Mouse (Mus musculus): Measurements from ENCODE around the gene Rnf130. TPM values are rescaled to one million over a fixed set of nuclear protein-coding genes. Genes with fewer than 3 reads are reported as not detected.
"Not testable (repeated sequence)": the region's sequence is repeated elsewhere in the genome, so short reads cannot be mapped to it uniquely, and the experiment has no call there.

Rnf130 gene
- polyA plus RNA-seq, 1 experiment from 2014 or later = 65.0 TPM

- Histone ChIP-seq H3K27me3 (replicated peaks; ENCODE audit: control insufficient read depth, insufficient read depth, low read length) (no peaks in the 10 kb centered on the region), H3K9me3 (ENCODE audit: control insufficient read depth, low read length) (no peaks in the 10 kb centered on the region), H3K36me3 (ENCODE audit: control insufficient read depth, insufficient read depth) (peaks cover 34% of the 10 kb centered on the region), H3K4me3 (replicated peaks; ENCODE audit: low read length) (no peak overlapping the region), H3K4me1 (replicated peaks; ENCODE audit: control insufficient read depth, insufficient read depth, low read length) (0 out of 2 replicates have a peak, but pooled peaks cover 2% of the 10 kb centered on the region), H3K4me2 (ENCODE audit: low read length) (no peak overlapping the region), H3K9ac (replicated peaks; ENCODE audit: low read depth, low read length) (no peak overlapping the region), H3K27ac (ENCODE audit: low read length) (no peak overlapping the region)
- 84% methylated on average over 1 of the region's 1 CpGs for WGBS
- no peak for ATAC-seq
Measured at GRCm38 (mm10) chr11:50089840-50090239, 64.7 kb downstream of the Rnf130 start.

GRCm38 (mm10) chr11:50090982-50091675, 66.0 kb downstream of the Rnf130 start:
- H3K9ac ChIP-seq (replicated peaks; ENCODE audit: low read depth, low read length) = no peak overlapping the region
- no peak overlapping the region for H3K4me2 ChIP-seq (ENCODE audit: low read length)
- H3K36me3 ChIP-seq (ENCODE audit: control insufficient read depth, insufficient read depth) = peaks cover 37% of the 10 kb centered on the region
- ATAC-seq = no peak
- H3K27me3 ChIP-seq (replicated peaks; ENCODE audit: control insufficient read depth, insufficient read depth, low read length) = no peaks in the 10 kb centered on the region
- H3K9me3 ChIP-seq (ENCODE audit: control insufficient read depth, low read length) = no peaks in the 10 kb centered on the region
- WGBS = 55% methylated on average over 5 of the region's 5 CpGs
- no peak overlapping the region for H3K27ac ChIP-seq (ENCODE audit: low read length)
- no peak overlapping the region for H3K4me3 ChIP-seq (replicated peaks; ENCODE audit: low read length)
- H3K4me1 ChIP-seq (replicated peaks; ENCODE audit: control insufficient read depth, insufficient read depth, low read length) = no peaks in the 10 kb centered on the region

- H3K9ac ChIP-seq (replicated peaks; ENCODE audit: low read depth, low read length) = no peak overlapping the region
- no peaks in the 10 kb centered on the region for H3K4me1 ChIP-seq (replicated peaks; ENCODE audit: control insufficient read depth, insufficient read depth, low read length)
- ATAC-seq = no peak
- H3K27ac ChIP-seq (ENCODE audit: low read length) = no peak overlapping the region
- peaks cover 37% of the 10 kb centered on the region for H3K36me3 ChIP-seq (ENCODE audit: control insufficient read depth, insufficient read depth)
- no peak overlapping the region for H3K4me3 ChIP-seq (replicated peaks; ENCODE audit: low read length)
- no peaks in the 10 kb centered on the region for H3K9me3 ChIP-seq (ENCODE audit: control insufficient read depth, low read length)
- H3K27me3 ChIP-seq (replicated peaks; ENCODE audit: control insufficient read depth, insufficient read depth, low read length) = no peaks in the 10 kb centered on the region
- H3K4me2 ChIP-seq (ENCODE audit: low read length) = no peak overlapping the region
Measured at GRCm38 (mm10) chr11:50091681-50092080, 66.5 kb downstream of the Rnf130 start.

- no peak overlapping the region for H3K4me3 ChIP-seq (replicated peaks; ENCODE audit: low read length)
- ATAC-seq = no peak
- no peak overlapping the region for H3K4me2 ChIP-seq (ENCODE audit: low read length)
- WGBS = 93% methylated on average over 9 of the region's 9 CpGs
- H3K27ac ChIP-seq (ENCODE audit: low read length) = no peak overlapping the region
- no peaks in the 10 kb centered on the region for H3K9me3 ChIP-seq (ENCODE audit: control insufficient read depth, low read length)
- H3K36me3 ChIP-seq (ENCODE audit: control insufficient read depth, insufficient read depth) = peaks cover 22% of the 10 kb centered on the region
- no peaks in the 10 kb centered on the region for H3K27me3 ChIP-seq (replicated peaks; ENCODE audit: control insufficient read depth, insufficient read depth, low read length)
- H3K4me1 ChIP-seq (replicated peaks; ENCODE audit: control insufficient read depth, insufficient read depth, low read length) = peaks cover 13% of the 10 kb centered on the region
- H3K9ac ChIP-seq (replicated peaks; ENCODE audit: low read depth, low read length) = no peak overlapping the region
Measured at GRCm38 (mm10) chr11:50095661-50096060, 70.5 kb downstream of the Rnf130 start.

DNA sequence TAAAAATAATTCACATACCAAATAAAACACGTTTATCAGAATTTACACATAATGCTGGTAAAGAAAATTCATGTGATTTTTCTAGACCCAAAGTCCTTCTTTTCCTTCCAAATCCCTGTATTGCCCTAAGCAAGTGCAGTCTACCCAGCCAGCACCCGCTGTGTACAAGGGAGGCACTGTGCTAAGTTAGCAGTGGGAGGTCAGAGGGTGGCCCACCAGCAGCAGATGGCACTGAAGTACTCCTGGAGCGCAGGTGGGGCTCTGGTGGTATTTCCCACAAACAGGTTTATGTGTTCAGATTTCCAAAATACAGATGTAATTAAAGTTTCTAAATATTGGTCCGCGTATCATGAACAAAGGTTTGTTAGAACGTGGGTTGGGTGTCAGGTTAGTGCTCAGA, 71.9 kb downstream of the Rnf130 start:
- H3K9ac ChIP-seq (replicated peaks; ENCODE audit: low read depth, low read length) = no peak overlapping the region
- H3K27ac ChIP-seq (ENCODE audit: low read length) = no peak overlapping the region
- no peak overlapping the region for H3K4me2 ChIP-seq (ENCODE audit: low read length)
- WGBS = 95% methylated on average over 6 of the region's 6 CpGs
- H3K27me3 ChIP-seq (replicated peaks; ENCODE audit: control insufficient read depth, insufficient read depth, low read length) = no peaks in the 10 kb centered on the region
- no peaks in the 10 kb centered on the region for H3K9me3 ChIP-seq (ENCODE audit: control insufficient read depth, low read length)
- ATAC-seq = no peak
- no peak overlapping the region for H3K4me3 ChIP-seq (replicated peaks; ENCODE audit: low read length)
- peaks cover 21% of the 10 kb centered on the region for H3K36me3 ChIP-seq (ENCODE audit: control insufficient read depth, insufficient read depth)
- peaks cover 13% of the 10 kb centered on the region for H3K4me1 ChIP-seq (replicated peaks; ENCODE audit: control insufficient read depth, insufficient read depth, low read length)

DNA sequence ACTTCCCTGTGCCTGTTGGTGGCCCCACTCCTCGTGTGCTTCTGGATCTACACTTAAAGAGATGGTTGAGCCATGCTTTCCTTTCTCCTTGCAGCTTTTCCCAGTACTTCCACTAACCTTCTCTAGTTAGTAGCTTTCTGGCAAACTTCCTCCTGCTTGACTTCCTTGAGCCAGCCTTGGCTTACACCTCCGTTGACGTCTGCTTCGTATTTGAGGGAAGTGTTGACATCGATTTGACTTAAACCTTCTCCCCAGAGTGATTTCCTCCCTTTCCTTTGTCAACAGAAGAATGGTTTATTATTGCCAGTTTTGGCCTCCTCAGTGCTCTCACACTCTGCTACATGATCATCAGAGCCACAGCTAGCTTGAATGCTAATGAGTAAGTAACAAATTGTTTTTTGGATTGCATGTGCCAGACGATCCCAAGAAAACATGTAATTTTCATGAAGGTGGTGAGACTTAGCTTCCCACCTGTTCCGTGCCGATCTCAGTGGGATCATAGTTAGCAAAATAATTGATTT, 73.9 kb downstream of the Rnf130 start:
- Histone ChIP-seq H3K27ac (ENCODE audit: low read length) (peak overlapping the region; percentile 24; the same call in 1 of the 2 replicates), H3K9me3 (ENCODE audit: control insufficient read depth, low read length) (no peaks in the 10 kb centered on the region), H3K4me1 (replicated peaks; ENCODE audit: control insufficient read depth, insufficient read depth, low read length) (peaks cover 13% of the 10 kb centered on the region), H3K4me3 (replicated peaks; ENCODE audit: low read length) (no peak overlapping the region), H3K36me3 (ENCODE audit: control insufficient read depth, insufficient read depth) (peaks cover 12% of the 10 kb centered on the region), H3K4me2 (ENCODE audit: low read length) (no peak overlapping the region), H3K27me3 (replicated peaks; ENCODE audit: control insufficient read depth, insufficient read depth, low read length) (no peaks in the 10 kb centered on the region), H3K9ac (replicated peaks; ENCODE audit: low read depth, low read length) (no peak overlapping the region)
- 58% methylated on average over 8 of the region's 8 CpGs for WGBS
- ATAC-seq = peak; percentile 63

- Histone ChIP-seq H3K4me2 (ENCODE audit: low read length) (no peak overlapping the region), H3K36me3 (ENCODE audit: control insufficient read depth, insufficient read depth) (peaks cover 12% of the 10 kb centered on the region), H3K4me3 (replicated peaks; ENCODE audit: low read length) (no peak overlapping the region), H3K4me1 (replicated peaks; ENCODE audit: control insufficient read depth, insufficient read depth, low read length) (peaks cover 13% of the 10 kb centered on the region), H3K27me3 (replicated peaks; ENCODE audit: control insufficient read depth, insufficient read depth, low read length) (no peaks in the 10 kb centered on the region), H3K9ac (replicated peaks; ENCODE audit: low read depth, low read length) (no peak overlapping the region), H3K27ac (ENCODE audit: low read length) (no peak overlapping the region; the same call in 1 of the 2 replicates), H3K9me3 (ENCODE audit: control insufficient read depth, low read length) (no peaks in the 10 kb centered on the region)
- WGBS = 86% methylated on average over 2 of the region's 2 CpGs
- no peak for ATAC-seq
Measured at GRCm38 (mm10) chr11:50099692-50100091, 74.5 kb downstream of the Rnf130 start.

DNA sequence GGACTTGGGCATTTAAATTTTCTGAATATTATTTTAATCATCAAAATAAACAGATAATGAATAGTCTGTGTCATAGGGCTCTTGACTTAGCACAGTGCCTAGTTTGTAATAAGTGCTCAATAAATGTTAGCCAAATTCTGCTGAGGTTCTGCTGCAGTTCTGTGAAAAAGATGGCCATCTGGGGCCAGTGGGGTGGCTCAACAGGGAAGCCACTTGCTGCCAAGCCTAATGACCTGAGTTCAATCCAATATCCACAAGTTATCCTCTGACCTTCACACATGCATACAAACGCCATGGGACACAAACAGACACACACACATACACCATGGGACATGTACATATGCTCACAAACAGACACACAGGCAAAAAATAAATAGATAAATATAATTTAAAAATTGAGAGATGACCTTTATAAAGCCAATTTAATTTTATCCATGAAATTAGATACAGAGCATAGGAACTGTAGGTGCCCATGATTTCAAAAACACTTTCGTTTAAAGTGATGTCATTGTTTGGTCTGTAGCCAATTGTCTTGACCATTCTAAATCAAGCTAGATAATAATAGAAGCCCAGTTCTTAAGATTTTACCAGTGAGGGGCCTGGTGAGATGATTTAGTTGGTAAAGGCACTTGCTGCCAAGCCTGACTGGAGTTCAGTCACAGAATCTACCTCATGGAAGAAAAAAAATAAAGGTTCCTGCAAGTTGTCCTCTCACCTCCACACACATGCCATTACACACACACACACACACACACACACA, 75.6 kb downstream of the Rnf130 start:
- Histone ChIP-seq H3K4me2 (ENCODE audit: low read length) (no peak overlapping the region), H3K27ac (ENCODE audit: low read length) (no peak overlapping the region)
- WGBS = 74% methylated on average over 2 of the region's 2 CpGs

DNA sequence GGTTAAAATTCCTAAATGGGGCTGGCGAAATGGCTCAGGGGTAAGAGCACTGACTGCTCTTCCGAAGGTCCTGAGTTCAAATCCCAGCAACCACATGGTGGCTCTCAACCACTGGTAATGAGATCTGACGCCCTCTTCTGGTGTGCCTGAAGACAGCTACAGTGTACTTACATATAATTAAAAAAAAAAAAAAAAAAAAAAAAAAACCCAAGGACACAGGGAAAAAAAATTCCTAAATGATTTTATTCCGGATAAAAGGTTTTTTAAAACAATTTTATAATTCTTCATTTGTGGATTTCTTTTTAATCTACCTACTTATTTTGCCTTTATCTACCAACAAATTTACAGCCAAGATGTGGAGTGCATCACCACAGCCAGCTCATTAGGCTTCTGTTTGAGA, 76.8 kb downstream of the Rnf130 start:
- H3K4me3 ChIP-seq (replicated peaks; ENCODE audit: low read length); H3K36me3 ChIP-seq (ENCODE audit: control insufficient read depth, insufficient read depth); H3K9ac ChIP-seq (replicated peaks; ENCODE audit: low read depth, low read length); ATAC-seq; H3K27me3 ChIP-seq (replicated peaks; ENCODE audit: control insufficient read depth, insufficient read depth, low read length); H3K4me2 ChIP-seq (ENCODE audit: low read length); H3K27ac ChIP-seq (ENCODE audit: low read length); H3K9me3 ChIP-seq (ENCODE audit: control insufficient read depth, low read length): not testable (repeated sequence)
- H3K4me1 ChIP-seq (replicated peaks; ENCODE audit: control insufficient read depth, insufficient read depth, low read length) = peaks cover 13% of the 10 kb centered on the region
- 97% methylated on average over 4 of the region's 4 CpGs for WGBS

More for the DNA sequence above, 75.6 kb downstream of the Rnf130 start:
- Histone ChIP-seq H3K27me3 (replicated peaks; ENCODE audit: control insufficient read depth, insufficient read depth, low read length) (no peaks in the 10 kb centered on the region), H3K9me3 (ENCODE audit: control insufficient read depth, low read length) (no peaks in the 10 kb centered on the region), H3K9ac (replicated peaks; ENCODE audit: low read depth, low read length) (no peak overlapping the region), H3K36me3 (ENCODE audit: control insufficient read depth, insufficient read depth) (peaks cover 14% of the 10 kb centered on the region), H3K4me3 (replicated peaks; ENCODE audit: low read length) (no peak overlapping the region), H3K4me1 (replicated peaks; ENCODE audit: control insufficient read depth, insufficient read depth, low read length) (peaks cover 13% of the 10 kb centered on the region)
- no peak for ATAC-seq
